Mouse (Mus musculus) heart, postnatal 36 days (tissue): ENCODE data around the gene Drg1. TPM values are rescaled to one million over a fixed set of nuclear protein-coding genes. Genes with fewer than 3 reads are reported as not detected.
"Not testable (repeated sequence)": the region's sequence is repeated elsewhere in the genome, so short reads cannot be mapped to it uniquely, and the experiment has no call there.

Source experiments
- DNase-seq, 2 experiments: peaks; one replicate each; pipeline ENCODE4 v3.0.0; 2021 to 2022
- intact Hi-C: fragments of 180-260 bp; cut with DNase I; formaldehyde crosslinking; loops from one replicate; pipeline ENCODE4 v1.15.1; 2025
- total RNA-seq, 2 experiments: library from RNA; stranded (reverse); gene quantifications; 2 replicates each; pipeline ENCODE4 v1.2.3; 2021

Drg1 gene
- total RNA-seq, 2 experiments from 2014 or later, result 61.8 to 63.3 TPM

DNA sequence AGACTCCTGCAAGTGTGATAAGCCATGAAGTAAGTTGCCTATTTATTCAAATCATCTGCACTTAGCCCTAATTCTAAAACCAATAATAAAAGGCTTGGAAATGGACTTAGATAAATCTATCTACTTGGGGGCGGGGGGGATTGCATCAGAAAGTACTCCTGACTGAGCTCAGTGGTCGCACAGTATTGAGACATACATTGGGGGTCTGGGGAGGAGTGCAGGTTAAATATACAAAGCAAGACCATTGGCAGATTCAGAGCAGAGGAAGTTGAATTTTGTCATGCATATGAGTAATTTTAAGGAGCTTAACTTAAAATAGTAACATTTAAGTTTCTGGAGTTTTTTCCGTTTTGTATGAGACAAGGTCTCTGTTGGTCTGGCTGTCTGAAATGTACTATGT is 34.0 kb downstream of the Drg1 start:
- intact Hi-C loops, result no loop called here
- no peak for DNase-seq

DNA sequence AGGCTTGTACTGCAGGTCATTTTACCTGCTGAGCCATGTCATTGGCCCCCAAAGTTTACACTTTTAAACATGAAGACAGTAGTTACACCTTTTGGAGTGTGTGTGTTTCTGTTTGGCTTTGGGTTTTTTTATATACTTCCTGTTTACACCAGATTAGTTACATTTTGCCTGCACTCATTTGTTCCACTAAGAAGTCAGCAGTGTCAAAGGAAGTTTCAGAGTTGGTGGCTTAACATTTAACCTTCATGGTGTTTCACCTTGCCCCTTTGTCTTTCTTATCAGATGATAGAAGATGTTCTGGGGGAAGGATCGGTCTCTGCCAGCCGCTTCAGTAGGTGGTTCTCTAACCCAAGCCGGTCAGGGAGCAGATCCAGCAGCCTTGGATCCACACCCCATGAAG is 39.1 kb downstream of the Drg1 start:
- intact Hi-C loops, result no loop called here
- DNase-seq, result no peak

DNA sequence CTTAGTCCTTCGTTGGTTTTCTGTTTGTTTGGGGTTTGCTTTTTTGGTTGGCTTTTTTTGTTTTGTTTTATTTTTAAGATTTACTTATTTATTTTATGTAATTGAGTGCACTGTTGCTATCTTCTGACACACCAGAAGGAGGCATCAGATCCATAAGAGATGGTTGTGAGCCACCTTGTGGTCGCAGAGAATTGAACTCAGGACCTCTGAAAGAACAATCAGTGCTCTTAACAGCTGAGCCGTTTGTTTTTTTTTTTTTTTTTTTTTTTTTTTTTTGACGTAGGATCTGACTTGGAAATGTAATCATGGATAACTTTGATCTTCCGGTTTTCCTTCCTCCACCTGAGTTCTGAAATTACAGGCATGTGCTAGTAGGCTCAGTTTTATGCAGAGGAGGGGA is 43.1 kb downstream of the Drg1 start:
- intact Hi-C loops, result no loop called here
- no peak for DNase-seq

DNA sequence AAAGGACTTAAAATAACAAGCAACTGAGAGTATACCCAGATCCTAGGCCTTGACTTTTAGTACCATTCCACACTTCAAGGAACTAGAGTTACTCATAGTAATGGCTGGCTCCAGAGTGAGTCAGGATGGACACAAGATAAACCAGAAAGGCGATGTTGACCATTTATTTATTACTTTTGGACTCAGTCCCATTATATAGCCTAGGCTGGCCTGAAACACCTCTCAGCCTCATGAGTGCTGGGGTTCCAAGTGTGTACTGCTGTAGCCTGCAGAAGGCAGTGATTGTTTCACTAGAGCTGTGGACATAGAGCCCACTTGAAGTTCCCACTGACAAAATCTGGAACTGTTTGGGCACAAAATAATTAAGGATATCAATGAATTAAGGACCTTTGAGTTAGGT is 53.7 kb downstream of the Drg1 start:
- no peak for DNase-seq
- intact Hi-C loops, result no loop called here

DNA sequence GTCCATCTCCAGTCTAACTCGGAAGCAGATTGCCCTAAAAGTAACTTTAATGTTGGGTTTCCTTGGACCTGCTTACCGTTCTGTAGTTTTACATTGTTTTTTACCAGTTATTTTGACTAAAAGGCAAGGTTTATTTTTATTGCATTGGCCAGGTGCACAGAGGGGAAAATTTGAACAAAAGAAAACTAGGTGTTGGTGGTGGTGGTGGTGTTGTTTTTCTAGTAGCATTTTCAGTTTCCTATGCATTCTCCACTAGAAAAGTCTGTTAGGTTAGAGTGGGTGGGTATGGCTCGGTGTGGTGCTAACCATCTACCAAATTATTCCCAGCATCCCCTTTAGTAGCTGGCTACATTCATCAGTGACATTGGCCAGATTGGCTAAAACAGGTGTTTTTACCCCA is 59.4 kb downstream of the Drg1 start:
- intact Hi-C loops, result no loop called here
- no peak for DNase-seq

DNA sequence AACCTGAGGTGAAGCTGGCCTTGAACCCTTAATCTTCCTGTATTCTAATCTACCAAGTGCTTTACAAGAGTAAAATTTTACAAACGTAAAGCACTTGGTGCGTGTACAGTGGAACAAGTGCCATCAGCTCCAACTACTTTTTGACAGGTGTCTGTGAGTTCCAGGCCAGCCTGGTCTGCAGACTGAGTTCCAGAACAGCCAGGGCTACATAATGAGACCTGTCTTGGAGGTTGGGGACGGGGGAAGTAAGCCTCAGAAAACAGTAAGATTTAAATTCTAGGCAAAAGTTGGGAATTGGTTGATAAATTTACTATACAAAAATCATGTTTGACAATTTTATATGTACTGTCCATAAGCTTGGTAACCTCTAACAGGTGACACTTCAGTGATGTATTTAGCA is 61.0 kb downstream of the Drg1 start:
- intact Hi-C loops, result loop anchor here (2.0 kb wide), 1 partner anchor 60 kb away; no protein-coding TSS in a partner anchor
- no peak for DNase-seq

DNA sequence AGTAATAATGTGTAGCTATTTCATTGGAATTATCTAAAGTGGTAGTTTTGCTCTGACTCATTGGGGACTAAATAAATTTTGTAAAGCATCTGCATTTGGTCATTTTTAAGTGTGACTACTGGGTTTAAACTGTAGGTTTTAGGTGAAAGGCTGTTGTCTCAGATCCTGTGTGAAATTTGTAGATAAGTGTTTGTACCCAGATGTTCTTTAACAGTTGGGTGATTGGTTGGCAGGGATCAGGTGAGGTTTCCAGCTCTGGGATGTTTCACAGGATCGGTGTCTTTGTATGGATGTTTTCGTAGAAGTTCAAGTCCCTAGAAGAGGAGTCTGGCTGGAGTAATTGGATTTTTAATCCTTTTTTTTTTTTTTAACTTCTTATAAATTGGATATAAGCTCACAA is 62.4 kb downstream of the Drg1 start:
- intact Hi-C loops, result loop anchor here (2.0 kb wide), 1 partner anchor 61 kb away; no protein-coding TSS in a partner anchor

DNA sequence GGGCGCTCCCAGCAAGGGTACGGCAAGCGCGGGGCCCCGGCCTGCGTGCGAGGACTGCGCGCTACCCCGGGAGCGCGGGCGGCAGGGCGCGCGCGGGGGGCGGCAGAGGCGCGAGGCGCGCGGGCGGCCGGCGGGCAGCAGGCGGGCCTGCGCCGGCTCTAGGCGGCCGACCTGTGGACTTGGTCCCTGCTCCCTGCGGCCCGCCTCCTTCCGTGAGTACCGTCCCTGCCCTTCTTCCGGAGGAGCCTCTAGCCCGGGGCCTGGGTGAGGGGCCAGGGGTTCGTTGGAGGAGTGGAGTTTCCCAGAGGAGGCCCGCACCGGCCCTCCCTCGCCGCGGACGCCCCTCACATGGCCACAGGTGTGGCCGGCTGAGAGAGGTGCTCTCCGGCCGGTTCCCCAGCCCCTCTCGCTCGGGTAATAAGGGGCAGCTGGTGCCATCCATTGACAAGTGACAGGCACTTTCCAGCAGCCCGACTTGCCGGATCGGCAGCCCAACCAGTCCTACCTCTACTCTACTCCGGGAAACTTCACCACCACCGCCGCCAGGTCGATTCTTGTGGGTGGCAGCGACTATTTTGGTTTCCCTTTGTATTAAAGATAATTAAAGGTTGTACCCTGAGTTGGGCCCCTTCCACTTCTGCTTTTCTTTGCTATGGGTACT is 63.3 kb downstream of the Drg1 start:
- intact Hi-C loops, result no loop called here
- peak; percentile 46 to 70 for DNase-seq

More for the DNA sequence above, 62.4 kb downstream of the Drg1 start:
- no peak for DNase-seq

DNA sequence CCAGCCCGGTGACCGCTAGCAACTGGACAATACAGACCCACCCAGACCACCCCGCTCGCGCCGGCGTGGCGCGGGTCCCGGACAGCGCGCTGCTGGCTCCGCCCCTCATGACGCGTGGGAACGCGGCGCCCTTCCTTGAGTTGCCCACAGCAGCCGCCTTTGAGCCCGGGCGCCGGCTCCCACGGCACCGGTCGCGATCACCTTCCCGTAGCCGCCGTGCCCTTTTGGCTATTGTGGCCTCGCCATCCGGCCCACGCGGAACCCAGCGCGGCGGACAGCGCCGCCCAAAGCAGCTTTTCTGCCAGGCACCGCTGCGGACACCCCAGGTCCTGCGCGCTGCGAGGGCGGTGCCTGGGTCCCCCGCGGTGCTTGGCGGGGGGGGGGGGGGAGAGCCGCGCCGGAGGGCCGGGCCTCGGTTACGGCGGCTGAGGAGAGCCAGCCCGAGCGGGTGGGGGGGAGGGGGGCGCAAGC is 63.9 kb downstream of the Drg1 start, which contains the start of gene Eif4enif1:
TSS of gene Eif4enif1 (plus strand) at position 162 of the 471 bp plus-strand sequence.
- DNase-seq, result peak; percentile 92 to 99
- intact Hi-C loops, result no loop called here

DNA sequence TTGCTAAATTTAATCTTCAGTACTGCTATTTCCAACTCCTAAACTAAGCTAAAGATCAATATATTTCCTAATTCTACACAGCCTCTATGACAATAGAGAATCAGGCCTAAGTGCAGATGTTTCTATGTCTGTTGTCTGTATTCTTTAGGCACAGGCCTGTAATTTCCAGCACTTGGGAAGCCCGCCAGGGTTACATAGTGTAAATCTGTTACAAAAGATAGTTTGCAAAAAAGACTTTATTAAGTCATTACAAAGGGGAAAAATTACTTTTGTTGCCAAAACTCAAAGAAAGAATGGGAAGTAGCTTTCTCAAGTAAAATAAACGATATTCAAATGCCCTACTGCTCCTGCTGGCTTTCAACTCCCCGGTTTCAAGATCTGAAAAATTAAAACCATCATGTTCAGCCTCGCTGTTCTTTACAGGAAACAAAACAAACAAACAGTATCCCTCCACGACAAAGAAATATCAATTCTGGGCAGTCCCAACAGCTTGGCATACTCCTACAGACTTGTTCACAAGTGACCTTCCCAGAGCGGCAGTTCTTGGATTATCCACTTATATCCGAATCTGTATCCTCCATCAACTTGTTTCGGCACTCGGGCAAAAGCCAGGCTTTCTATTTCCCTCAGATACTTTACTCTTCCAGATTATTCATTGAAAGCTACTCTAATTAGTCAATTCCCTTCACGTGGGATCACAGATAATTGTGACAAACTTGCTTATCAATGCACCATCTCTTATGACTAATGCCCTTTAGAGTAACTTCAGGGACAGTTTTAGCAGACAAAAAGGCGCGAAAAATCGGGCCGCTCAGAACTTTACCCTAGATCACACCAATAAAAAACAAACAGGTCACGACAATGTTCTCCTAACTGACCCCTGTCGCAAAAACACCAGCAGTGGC is 64.6 kb downstream of the Drg1 start:
- intact Hi-C loops, result no loop called here
- DNase-seq, result no peak

DNA sequence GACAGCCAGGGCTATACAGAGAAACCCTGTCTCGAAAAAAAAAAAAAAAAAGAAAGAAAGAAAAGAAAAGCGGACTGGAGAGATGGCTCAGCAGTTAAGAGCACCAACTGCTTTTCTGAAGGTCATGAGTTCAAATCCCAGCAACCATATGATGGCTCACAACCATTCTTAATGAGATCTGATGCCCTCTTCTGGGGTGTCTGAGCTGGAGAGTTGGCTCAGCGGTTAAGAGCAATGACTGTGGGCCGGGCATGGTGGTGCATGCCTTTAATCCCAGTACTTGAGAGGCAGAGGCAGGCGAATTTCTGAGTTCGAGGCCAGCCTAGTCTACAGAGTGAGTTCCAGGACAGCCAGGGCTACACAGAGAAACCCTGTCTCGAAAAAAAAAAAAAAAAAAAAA is 65.6 kb downstream of the Drg1 start:
- intact Hi-C loops, DNase-seq: not testable (repeated sequence)

DNA sequence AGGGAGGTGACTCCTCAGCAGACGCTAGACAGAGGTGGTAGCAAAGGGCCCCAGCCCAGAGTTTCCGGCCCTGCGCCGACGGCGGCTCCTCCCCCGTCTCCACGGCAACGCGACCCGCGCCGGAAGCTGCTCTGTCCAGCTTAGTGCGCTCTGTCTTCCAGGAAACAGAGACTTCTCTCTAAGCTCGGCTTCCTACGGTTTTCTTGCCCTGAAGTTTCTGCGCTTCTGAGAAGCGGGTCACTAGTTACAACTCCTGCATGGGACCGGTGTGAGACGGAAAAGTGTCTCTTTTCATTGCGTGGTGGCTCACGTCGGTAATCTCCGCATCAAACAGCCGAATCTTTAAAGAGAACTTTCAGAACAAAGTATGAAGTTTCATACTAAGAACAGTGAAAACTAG is 72.9 kb downstream of the Drg1 start, which contains the start of gene Sfi1:
TSS of gene Sfi1 (minus strand) at position 101 of the 400 bp plus-strand sequence.
- intact Hi-C loops, result no loop called here
- DNase-seq, result no peak

DNA sequence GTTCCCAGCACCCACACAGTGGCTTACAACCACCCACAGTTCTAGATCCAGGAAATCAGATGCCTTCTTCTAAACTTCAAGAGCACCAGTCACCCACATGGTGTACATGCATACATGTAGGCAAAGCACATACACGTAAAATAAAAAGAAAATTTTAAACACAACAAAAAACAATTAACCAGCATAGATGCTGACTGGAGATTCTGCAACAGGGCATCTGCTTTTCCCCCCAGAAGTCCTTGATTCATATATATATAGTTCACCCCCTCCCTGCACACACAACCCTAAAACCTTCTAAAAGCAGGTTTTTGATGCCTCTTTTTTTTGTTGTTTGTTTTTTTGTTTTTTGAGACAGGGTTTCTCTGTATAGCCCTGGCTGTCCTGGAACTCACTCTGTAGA is 83.5 kb downstream of the Drg1 start:
- DNase-seq, intact Hi-C loops: not testable (repeated sequence)

DNA sequence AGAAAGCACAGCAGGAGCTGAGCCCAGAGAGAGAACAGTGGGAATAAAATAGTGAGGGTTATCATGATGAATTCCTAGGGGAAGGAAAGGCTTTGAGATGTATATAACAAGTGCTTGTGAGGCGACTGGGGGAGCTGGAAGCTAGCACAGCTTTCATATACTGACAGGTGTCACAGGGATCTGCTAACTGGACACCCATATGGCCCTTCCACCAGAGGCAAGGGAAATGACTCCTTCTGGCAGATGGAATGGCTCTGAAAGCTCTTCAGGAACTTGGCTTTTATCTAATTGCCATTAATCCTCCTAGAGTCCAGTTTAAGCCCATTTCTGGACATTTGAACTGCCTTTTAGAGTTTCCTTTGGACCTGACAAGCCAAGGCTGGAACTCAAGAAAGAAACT is 84.2 kb downstream of the Drg1 start:
- DNase-seq, intact Hi-C loops: not testable (repeated sequence)

DNA sequence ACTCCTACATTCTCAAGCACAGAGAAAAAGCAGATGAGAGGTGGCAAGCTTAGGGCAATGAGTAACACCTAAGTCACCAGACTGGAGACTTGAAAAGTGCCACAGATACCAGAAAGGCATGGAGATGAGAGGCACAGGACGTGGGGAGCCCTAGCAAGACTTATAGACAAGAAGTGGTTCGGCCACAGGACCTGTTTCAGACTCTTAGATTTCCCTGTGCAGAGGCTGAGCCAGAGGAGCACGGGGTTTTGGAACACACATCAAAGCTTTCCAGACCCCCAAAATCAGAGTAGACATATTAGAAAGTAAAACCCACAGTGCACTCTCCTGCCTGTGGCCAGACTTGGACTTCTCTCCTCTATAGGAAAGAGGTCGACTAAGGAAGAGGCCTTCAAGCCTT is 85.0 kb downstream of the Drg1 start:
- DNase-seq, result peak; percentile 72
- intact Hi-C loops, result not testable (repeated sequence)

DNA sequence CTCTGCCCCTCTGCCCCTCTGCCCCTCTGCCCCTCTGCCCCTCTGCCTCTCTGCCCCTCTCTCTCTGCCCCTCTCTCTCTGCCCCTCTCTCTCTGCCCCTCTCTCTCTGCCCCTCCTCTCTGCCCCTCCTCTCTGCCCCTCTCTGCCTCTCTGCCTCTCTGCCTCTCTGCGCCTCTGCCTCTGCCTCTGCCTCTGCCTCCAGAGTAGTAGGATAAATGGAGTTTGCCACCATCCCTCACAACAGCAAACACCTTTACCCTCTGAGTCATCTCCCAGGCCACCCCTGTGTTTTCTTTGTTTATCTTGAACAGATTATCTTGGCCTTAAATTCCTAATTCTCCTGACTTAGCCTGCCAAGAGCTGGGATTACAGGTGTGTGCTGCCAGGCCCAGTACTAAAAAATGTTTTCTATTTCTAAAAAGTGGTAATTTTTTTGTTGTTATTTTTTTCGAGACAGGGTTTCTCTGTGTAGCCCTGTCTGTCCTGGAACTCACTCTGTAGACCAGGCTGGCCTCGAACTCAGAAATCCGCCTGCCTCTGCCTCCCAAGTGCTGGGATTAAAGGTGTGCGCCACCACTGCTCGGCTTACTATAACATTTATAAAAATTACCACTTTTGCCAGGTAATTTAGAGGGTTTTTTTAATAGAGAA is 85.6 kb downstream of the Drg1 start:
- DNase-seq, intact Hi-C loops: not testable (repeated sequence)

DNA sequence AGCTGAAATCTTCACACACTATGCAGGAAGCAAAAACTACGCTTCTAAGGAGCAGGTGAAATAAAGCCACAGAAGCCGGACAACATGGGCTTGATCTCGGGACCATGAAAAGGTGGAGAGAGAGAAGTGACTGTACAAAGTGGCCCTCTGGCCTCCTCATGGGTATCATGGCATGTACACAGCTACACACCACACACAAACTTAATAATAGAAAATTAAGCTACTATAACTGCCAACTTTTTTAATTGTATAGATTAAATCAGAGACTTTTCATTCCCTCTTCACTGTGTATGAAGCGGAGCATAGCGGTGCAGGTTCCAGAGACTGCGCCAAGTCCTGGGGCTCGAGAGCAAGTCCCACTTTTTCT is 86.5 kb downstream of the Drg1 start:
- DNase-seq, result peak; percentile 23 to 45
- intact Hi-C loops, result not testable (repeated sequence)

DNA sequence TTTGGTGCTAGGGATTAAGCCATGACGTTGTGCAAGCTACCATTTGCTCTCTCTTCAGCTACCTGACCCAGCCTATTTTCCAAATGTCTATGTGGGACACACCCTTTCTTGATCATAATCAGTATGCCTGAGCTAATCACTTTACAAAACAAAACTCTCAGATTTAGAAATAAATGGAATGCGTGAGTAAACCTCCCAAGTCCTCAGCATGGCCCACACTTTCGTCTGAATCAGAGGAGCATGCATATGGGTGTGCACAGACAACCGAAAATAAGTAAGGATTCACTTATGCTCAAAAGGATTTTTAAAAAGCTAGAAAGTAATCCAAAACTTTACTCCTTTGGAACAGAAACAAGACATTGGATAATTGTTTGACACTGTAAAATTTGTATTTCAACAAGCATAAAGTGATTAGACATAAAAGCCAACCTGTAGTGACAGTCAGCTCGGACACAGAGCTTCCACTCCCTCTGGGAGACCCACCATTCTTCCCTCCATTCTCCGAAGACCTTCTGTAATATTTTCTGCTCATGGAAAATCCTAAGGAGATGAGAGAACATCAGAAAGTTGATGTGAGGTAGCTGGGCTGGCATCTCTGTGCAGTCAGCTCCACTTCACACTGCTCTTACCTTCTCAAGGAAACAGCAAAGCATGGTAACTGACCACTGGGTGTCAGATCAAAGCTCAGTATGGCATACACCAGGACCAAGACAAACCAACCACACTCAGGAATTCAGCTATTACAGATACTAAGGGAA is 87.1 kb downstream of the Drg1 start:
- DNase-seq, result peak; percentile 30 to 32

DNA sequence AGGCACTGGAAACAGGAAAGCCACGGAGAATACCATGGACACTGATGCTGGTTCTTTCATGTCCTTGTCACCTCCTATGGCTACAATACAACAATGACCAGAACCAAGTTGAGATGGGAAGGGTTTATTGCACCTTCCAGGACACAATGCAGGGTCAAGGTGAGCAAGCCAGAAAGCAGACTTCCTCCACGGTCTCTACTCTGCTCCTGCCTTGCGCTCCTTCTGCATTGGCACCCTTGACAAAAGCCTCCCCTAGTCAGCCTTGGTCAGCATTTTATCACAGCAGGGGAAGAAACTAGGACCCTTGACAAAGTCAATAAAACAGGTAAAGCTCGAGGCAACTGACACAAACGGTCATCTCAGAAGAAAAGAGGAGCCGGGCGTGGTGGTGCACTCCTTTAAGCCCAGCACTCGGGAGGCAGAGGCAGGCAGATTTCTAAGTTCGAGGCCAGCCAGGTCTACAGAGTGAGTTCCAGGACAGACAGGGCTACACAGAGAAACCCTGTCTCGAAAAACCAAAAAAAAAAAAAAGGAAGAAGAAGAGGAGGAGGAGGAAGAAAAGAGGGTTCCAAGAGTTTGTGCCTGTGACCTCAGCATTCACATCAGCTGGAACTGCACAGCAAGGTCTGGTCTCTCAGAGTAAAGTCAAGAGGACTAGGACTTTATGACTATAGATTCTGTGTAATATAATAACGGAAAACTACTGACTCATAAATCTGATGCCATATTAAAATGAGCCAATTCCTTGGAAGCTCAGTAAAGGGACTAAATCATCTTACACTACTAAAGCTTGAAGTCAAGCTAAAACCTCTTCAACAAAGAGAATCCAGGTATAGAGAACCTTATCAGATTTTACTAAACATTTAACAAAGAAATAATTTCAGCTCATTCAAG is 92.5 kb downstream of the Drg1 start:
- DNase-seq, result peak; percentile 70
- intact Hi-C loops, result not testable (repeated sequence)

More for the DNA sequence above, 87.1 kb downstream of the Drg1 start:
- intact Hi-C loops, result not testable (repeated sequence)
